Mouse (Mus musculus): ENCODE data around the gene Akap13.

DNA sequence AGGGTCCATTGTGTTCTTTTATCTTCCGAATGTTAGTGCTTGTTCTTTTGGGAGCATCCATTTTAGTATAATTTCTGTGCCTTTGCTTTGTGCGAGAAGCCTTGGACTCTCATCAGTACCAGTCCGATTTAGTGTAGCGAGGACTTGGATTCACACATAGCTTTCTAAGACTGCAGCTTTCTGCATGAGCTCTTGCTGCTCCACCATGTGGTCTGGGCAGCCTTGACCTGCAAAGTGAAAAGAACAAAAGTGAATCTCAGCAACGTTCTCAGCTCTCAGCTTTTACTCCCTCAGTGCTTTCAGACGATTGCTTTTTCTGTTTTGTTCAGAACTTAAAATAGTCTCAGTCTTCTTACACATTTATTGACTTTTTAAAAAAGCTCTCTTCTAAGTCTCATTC, 65.2 kb downstream of the Akap13 start:
- TF ChIP-seq CTCF (conservative IDR thresholded peaks at IDR 0.05; ENCODE audit: insufficient read depth, insufficient read length, low read depth, low read length) (0 out of 2 replicates have a peak, but pooled peaks have one; percentile 14), POLR2A (IDR thresholded peaks at IDR 0.05; ENCODE audit: low read depth, low read length) (no peak)
